Mouse (Mus musculus): ENCODE results near the gene Fgfr2. TPM values are rescaled to one million over a fixed set of nuclear protein-coding genes. Genes with fewer than 3 reads are reported as not detected.

Fgfr2 gene
- polyA plus RNA-seq, 1 experiment = 0.17 TPM

- H3K4me3 ChIP-seq = peak overlapping the region; percentile 72
- TF ChIP-seq SRF (IDR thresholded peaks at IDR 0.05; ENCODE audit: control insufficient read depth, insufficient read length, low read depth) (no peak), CEBPB (IDR thresholded peaks at IDR 0.05; ENCODE audit: insufficient read depth, poor library complexity, severe bottlenecking) (no peak), REST (IDR thresholded peaks at IDR 0.05; ENCODE audit: insufficient read depth, insufficient read length) (no peak), TCF12 (IDR thresholded peaks at IDR 0.05; ENCODE audit: insufficient read depth, poor library complexity, severe bottlenecking) (no peak), USF1 (IDR thresholded peaks at IDR 0.05; ENCODE audit: low read depth) (no peak), TCF3 (IDR thresholded peaks at IDR 0.05; ENCODE audit: insufficient read length, low read depth) (no peak), POLR2A (IDR thresholded peaks at IDR 0.05; ENCODE audit: insufficient read length, low read depth) (no peak), E2F4 (IDR thresholded peaks at IDR 0.05; ENCODE audit: insufficient read depth) (no peak)
- no peaks in the 10 kb centered on the region for H3K36me3 ChIP-seq (ENCODE audit: control insufficient read depth, insufficient read depth)
- peaks cover 4% of the 10 kb centered on the region for H3K27me3 ChIP-seq (ENCODE audit: control insufficient read depth, insufficient read depth, insufficient read length)
- H3ac ChIP-seq (ENCODE audit: control insufficient read depth, insufficient read length) = peak overlapping the region; percentile 69
- H3K79me2 ChIP-seq (ENCODE audit: control insufficient read depth, insufficient read depth) = peaks cover 37% of the 10 kb centered on the region
- H3K4me2 ChIP-seq (ENCODE audit: low read depth) = peak overlapping the region; percentile 82
Observed at GRCm38 (mm10) chr7:130936472-130936951, 2186.6 kb downstream of the Fgfr2 start.

- H3ac ChIP-seq (ENCODE audit: control insufficient read depth, insufficient read length) = peak within 1 kb of the TSS; percentile 69
- H3K4me2 ChIP-seq (ENCODE audit: low read depth) = peak within 1 kb of the TSS; percentile 82
- H3K27me3 ChIP-seq (ENCODE audit: control insufficient read depth, insufficient read depth, insufficient read length) = peaks cover 4% of the 10 kb centered on the region
- peaks cover 37% of the 10 kb centered on the region for H3K79me2 ChIP-seq (ENCODE audit: control insufficient read depth, insufficient read depth)
- TF ChIP-seq CEBPB (IDR thresholded peaks at IDR 0.05; ENCODE audit: insufficient read depth, poor library complexity, severe bottlenecking) (peak; percentile 26; the same call in 1 of the 2 replicates), TCF3 (IDR thresholded peaks at IDR 0.05; ENCODE audit: insufficient read length, low read depth) (peak; percentile 55), MYOG (IDR thresholded peaks at IDR 0.05; ENCODE audit: control insufficient read depth in 1 of 3, insufficient read depth in 1 of 3, insufficient read length in 2 of 3, low read depth in 2 of 3) (peak in 2 of 3 experiments; percentile 74 to 88), MAX (IDR thresholded peaks at IDR 0.05; ENCODE audit: low read depth) (no peak), REST (IDR thresholded peaks at IDR 0.05; ENCODE audit: insufficient read depth, insufficient read length) (no peak), POLR2AphosphoS2 (IDR thresholded peaks at IDR 0.05; ENCODE audit: insufficient read length, low read depth) (peak; percentile 88), POLR2A (IDR thresholded peaks at IDR 0.05; ENCODE audit: insufficient read length, low read depth) (peak; percentile 95), MYOD1 (IDR thresholded peaks at IDR 0.05; ENCODE audit: control insufficient read depth in 1 of 3, insufficient read length in 2 of 3, low read depth in 2 of 3) (peak in 2 of 3 experiments; percentile 89 to 91)
- H3K4me3 ChIP-seq = peak within 1 kb of the TSS; percentile 72
- H3K36me3 ChIP-seq (ENCODE audit: control insufficient read depth, insufficient read depth) = no peaks in the 10 kb centered on the region
Observed at GRCm38 (mm10) chr7:130935793-130936471, 2187.2 kb downstream of the Fgfr2 start, which contains the start of gene Htra1. Gene Htra1 (plus strand): TSS chr7:130936111.

GRCm38 (mm10) chr7:130935421-130935792 is 2187.7 kb downstream of the Fgfr2 start:
- TF ChIP-seq USF1 (IDR thresholded peaks at IDR 0.05; ENCODE audit: low read depth) (no peak), POLR2AphosphoS2 (IDR thresholded peaks at IDR 0.05; ENCODE audit: insufficient read length, low read depth) (no peak), SRF (IDR thresholded peaks at IDR 0.05; ENCODE audit: control insufficient read depth, insufficient read length, low read depth) (no peak), E2F4 (IDR thresholded peaks at IDR 0.05; ENCODE audit: insufficient read depth) (no peak), POLR2A (IDR thresholded peaks at IDR 0.05; ENCODE audit: insufficient read length, low read depth) (no peak), TCF3 (IDR thresholded peaks at IDR 0.05; ENCODE audit: insufficient read length, low read depth) (no peak), MAX (IDR thresholded peaks at IDR 0.05; ENCODE audit: low read depth) (no peak), MYOG (IDR thresholded peaks at IDR 0.05; ENCODE audit: control insufficient read depth in 1 of 3, insufficient read depth in 1 of 3, insufficient read length in 2 of 3, low read depth in 2 of 3) (no peak), REST (IDR thresholded peaks at IDR 0.05; ENCODE audit: insufficient read depth, insufficient read length) (no peak), MYOD1 (IDR thresholded peaks at IDR 0.05; ENCODE audit: control insufficient read depth in 1 of 3, insufficient read length in 2 of 3, low read depth in 2 of 3) (no peak), CEBPB (IDR thresholded peaks at IDR 0.05; ENCODE audit: insufficient read depth, poor library complexity, severe bottlenecking) (no peak), TCF12 (IDR thresholded peaks at IDR 0.05; ENCODE audit: insufficient read depth, poor library complexity, severe bottlenecking) (no peak)
- Histone ChIP-seq H3K4me2 (ENCODE audit: low read depth) (peak overlapping the region; percentile 82), H3K36me3 (ENCODE audit: control insufficient read depth, insufficient read depth) (no peaks in the 10 kb centered on the region), H3K27me3 (ENCODE audit: control insufficient read depth, insufficient read depth, insufficient read length) (peaks cover 4% of the 10 kb centered on the region), H3ac (ENCODE audit: control insufficient read depth, insufficient read length) (peak overlapping the region; percentile 69), H3K4me3 (peak overlapping the region; percentile 72), H3K79me2 (ENCODE audit: control insufficient read depth, insufficient read depth) (peaks cover 33% of the 10 kb centered on the region)

GRCm38 (mm10) chr7:130934654-130935053 is 2188.5 kb downstream of the Fgfr2 start:
- Histone ChIP-seq H3K4me3 (no peak overlapping the region), H3K27me3 (ENCODE audit: control insufficient read depth, insufficient read depth, insufficient read length) (peaks cover 4% of the 10 kb centered on the region), H3K4me2 (ENCODE audit: low read depth) (no peak overlapping the region), H3K79me2 (ENCODE audit: control insufficient read depth, insufficient read depth) (peaks cover 28% of the 10 kb centered on the region), H3ac (ENCODE audit: control insufficient read depth, insufficient read length) (no peak overlapping the region), H3K36me3 (ENCODE audit: control insufficient read depth, insufficient read depth) (no peaks in the 10 kb centered on the region)
- no peak for TF ChIP-seq MAX (IDR thresholded peaks at IDR 0.05; ENCODE audit: low read depth)

- peaks cover 4% of the 10 kb centered on the region for H3K27me3 ChIP-seq (ENCODE audit: control insufficient read depth, insufficient read depth, insufficient read length)
- TF ChIP-seq USF1 (IDR thresholded peaks at IDR 0.05; ENCODE audit: low read depth) (no peak), POLR2A (IDR thresholded peaks at IDR 0.05; ENCODE audit: insufficient read length, low read depth) (no peak), MYOD1 (IDR thresholded peaks at IDR 0.05; ENCODE audit: control insufficient read depth in 1 of 3, insufficient read length in 2 of 3, low read depth in 2 of 3) (no peak), E2F4 (IDR thresholded peaks at IDR 0.05; ENCODE audit: insufficient read depth) (no peak), POLR2AphosphoS2 (IDR thresholded peaks at IDR 0.05; ENCODE audit: insufficient read length, low read depth) (no peak), REST (IDR thresholded peaks at IDR 0.05; ENCODE audit: insufficient read depth, insufficient read length) (no peak), MAX (IDR thresholded peaks at IDR 0.05; ENCODE audit: low read depth) (no peak), TCF3 (IDR thresholded peaks at IDR 0.05; ENCODE audit: insufficient read length, low read depth) (no peak), MYOG (IDR thresholded peaks at IDR 0.05; ENCODE audit: control insufficient read depth in 1 of 3, insufficient read depth in 1 of 3, insufficient read length in 2 of 3, low read depth in 2 of 3) (no peak), CEBPB (IDR thresholded peaks at IDR 0.05; ENCODE audit: insufficient read depth, poor library complexity, severe bottlenecking) (no peak), SRF (IDR thresholded peaks at IDR 0.05; ENCODE audit: control insufficient read depth, insufficient read length, low read depth) (no peak)
- no peak overlapping the region for H3ac ChIP-seq (ENCODE audit: control insufficient read depth, insufficient read length)
- no peaks in the 10 kb centered on the region for H3K36me3 ChIP-seq (ENCODE audit: control insufficient read depth, insufficient read depth)
- no peak overlapping the region for H3K4me3 ChIP-seq
- no peak overlapping the region for H3K4me2 ChIP-seq (ENCODE audit: low read depth)
- peaks cover 11% of the 10 kb centered on the region for H3K79me2 ChIP-seq (ENCODE audit: control insufficient read depth, insufficient read depth)
Observed at GRCm38 (mm10) chr7:130932921-130933320, 2190.2 kb downstream of the Fgfr2 start.
